Mouse (Mus musculus) c-Kit-positive CD71-positive TER-119-positive erythroid progenitor cells, embryonic 14.5 days (primary cell): ENCODE measurements at regions not wholly inside any gene's neighbourhood (a gene's known extent, or its start where the extent isn't known, plus 50 kb on each side); places are given as distances from the start of the nearest gene placed in this dataset.
"Not testable (repeated sequence)": the region's sequence is repeated elsewhere in the genome, so short reads cannot be mapped to it uniquely, and the experiment has no call there.

Experiments
- DNase-seq: peaks from one replicate; pipeline ENCODE4 v3.0.0-alpha.2; 2013; ENCODE audit warnings: low spot score

DNA sequence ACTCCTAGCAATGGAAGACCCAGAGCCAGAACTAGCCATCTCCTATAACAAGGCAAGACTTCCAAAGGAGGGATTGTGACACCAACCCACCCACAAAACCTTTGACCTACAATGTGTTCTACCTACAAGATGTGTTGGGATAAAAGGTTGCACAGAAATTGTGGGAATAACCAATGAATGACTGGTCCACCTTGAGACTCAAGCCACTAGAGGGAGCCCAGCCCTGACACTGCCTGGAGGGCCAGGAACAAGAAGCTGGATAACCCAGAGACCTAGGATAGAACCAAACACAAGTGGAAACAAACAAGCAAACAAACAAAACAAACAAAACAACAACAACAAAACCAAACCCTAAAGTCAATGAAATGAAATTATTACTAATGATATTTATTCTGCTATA is 288.8 kb downstream of the Dchs2 start:
- no peak for DNase-seq

GRCm38 (mm10) chr3:83424267-83424666 is 296.5 kb downstream of the Dchs2 start:
- DNase-seq, result no peak

GRCm38 (mm10) chr3:83429376-83429775 is 301.6 kb downstream of the Dchs2 start:
- DNase-seq, result no peak

DNA sequence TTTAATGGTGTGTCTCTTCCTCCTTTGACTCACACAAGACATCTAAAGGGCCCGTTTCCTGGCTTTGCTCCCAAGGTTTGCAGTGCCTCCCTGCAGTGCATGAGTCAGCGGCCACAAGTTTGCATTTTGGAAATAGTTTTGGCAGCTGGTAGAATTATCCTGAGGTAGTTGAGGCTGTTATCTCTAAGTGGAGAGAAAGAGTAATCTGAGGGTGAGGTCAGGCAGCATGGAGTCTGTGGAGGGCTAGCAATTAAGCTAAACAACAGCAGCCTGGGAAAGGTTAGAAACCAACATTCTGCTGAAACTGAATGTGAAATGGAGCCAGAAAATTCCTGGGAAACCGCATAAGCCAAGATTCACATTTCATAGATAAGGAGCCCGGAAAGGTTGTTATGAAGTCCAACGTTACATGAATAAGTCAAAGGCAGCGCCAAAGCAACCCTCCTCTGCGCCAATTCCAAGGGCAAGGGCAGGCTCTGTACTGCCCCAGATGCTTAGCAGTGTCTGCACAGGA is 318.5 kb downstream of the Dchs2 start:
- no peak for DNase-seq

- DNase-seq, result no peak
Measured at GRCm38 (mm10) chr3:83450662-83451061, 315.5 kb upstream of the Sfrp2 start.

GRCm38 (mm10) chr3:83451317-83451716 is 314.8 kb upstream of the Sfrp2 start:
- no peak for DNase-seq

GRCm38 (mm10) chr3:83453462-83453861 is 312.7 kb upstream of the Sfrp2 start:
- DNase-seq, result no peak

DNA sequence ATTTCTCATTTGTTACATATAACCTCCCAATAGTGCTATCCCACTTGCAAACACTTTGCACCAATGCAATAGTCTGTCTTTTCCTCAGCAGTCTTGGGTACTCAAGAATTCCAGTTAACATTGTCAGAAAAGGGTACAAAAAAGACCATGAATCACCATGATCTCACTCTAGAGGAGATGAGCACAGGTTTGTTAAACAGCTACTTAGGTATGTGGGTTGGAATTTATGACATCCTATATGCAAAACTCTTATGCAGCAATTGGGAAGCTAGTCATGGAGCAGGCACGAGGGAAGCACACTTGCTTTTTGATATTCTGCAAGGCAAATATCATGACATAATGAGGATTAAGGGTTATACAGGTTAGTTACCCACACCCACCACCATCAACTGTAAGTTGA is 307.7 kb upstream of the Sfrp2 start:
- DNase-seq, result no peak

DNA sequence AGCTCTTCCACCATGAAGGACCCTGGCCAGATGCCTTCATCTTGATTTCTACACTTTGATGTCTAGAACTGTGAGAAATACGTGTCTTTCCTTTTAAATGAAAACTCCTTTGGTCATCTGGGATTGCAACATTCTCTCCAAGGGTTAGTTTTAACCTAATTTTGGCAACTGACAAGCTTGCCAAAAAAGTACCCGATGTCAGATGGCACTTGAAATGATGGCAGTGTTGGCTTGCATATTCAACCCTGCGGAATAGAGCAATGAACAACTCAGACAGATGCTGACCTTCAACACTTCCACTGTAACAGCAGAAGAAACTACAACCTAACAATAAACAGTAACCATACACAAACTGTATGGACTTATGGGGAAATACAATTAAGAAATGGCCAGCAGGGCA is 286.9 kb upstream of the Sfrp2 start:
- no peak for DNase-seq

- DNase-seq, result no peak
Measured at GRCm38 (mm10) chr3:83480176-83480575, 285.9 kb upstream of the Sfrp2 start.

DNA sequence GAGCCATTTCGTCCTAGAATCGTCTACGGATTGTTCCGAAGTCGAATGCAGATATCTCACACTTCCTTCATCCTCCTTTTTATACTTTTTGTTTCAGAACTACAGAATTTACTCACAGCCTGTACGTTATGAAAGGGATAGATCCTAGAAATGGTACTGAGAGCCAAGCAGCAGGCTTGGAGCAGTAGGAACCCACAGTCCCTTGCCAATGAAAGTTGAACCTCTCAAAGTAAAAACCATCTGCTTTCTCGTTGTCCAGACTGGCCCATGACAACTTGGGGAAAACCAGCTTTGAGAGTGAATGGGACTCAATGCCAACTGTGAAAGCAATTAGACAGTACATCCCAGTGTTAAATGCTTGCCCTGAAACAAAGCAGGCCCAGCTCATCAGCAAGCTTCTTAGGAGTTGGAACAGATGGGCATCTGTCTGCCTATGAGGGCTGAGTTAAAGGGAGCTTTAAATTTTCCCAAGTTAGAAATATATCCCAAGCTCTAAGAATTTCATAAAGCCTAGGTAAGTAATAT is 279.9 kb upstream of the Sfrp2 start:
- no peak for DNase-seq

DNA sequence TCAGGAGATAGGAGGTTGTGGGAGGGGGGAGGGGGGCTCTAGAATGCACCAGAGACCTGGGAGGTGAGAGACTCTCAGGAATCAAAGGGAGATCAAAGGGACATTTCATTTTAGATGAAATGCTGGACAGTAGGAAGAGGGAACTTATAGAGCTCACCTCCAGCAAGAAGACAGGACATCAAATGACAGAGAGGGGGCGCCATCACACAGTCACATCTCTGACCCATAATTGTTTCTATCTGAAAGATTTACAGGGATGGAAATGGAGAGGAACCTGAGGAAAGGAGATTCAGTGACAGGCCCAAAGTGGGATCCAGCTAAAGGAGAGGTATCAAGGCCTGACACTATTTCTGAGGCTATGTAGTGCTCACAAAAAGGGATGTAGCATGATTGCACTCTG is 270.5 kb upstream of the Sfrp2 start:
- DNase-seq, result no peak

- DNase-seq, result no peak
Measured at GRCm38 (mm10) chr3:83503901-83504300, 262.2 kb upstream of the Sfrp2 start.

DNA sequence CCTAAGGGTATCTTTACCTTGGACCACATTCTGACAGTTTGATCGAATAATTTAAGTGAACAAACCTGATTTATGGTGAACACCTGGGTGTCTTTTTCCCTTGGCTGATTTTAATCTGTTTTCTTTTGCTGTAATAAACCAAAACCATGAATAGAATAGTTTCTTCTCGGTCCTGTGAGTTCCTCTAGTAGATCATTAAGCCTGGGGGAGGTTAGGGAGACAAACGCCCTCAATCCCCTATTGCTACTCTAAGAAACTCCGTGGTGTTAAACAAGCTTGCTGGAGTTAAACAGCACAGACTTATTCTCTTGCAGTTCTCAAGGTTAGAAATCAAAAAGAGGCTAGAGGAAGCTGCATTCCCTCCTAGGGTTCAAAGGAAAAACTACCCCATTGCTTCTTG is 249.5 kb upstream of the Sfrp2 start:
- no peak for DNase-seq

- DNase-seq, result no peak
Measured at GRCm38 (mm10) chr3:83517914-83518635, 248.0 kb upstream of the Sfrp2 start.

- DNase-seq, result no peak
Measured at GRCm38 (mm10) chr3:83530243-83530847, 235.8 kb upstream of the Sfrp2 start.

- not testable (repeated sequence) for DNase-seq
Measured at GRCm38 (mm10) chr3:83536624-83537023, 229.5 kb upstream of the Sfrp2 start.

GRCm38 (mm10) chr3:83537231-83537630 is 228.9 kb upstream of the Sfrp2 start:
- no peak for DNase-seq

- DNase-seq, result no peak
Measured at GRCm38 (mm10) chr3:83537711-83538110, 228.4 kb upstream of the Sfrp2 start.

- DNase-seq, result no peak
Measured at GRCm38 (mm10) chr3:83538898-83539297, 227.2 kb upstream of the Sfrp2 start.

- no peak for DNase-seq
Measured at GRCm38 (mm10) chr3:83540997-83541932, 224.9 kb upstream of the Sfrp2 start.

- DNase-seq, result no peak
Measured at GRCm38 (mm10) chr3:83552516-83553139, 213.5 kb upstream of the Sfrp2 start.
